8 mouse cellular contexts compared by ENCODE assay signal in genomic region chr14:57664311-57664821, GRCm38 (mm10). TPM values are rescaled to one million over a fixed set of nuclear protein-coding genes. Genes with fewer than 3 reads are reported as not detected.
DNase-seq lines count a peak whose midpoint lies in the region; ATAC-seq lines count a peak whose summit lies in the region.

No protein-coding gene starts in this region.

- ATAC-seq in forebrain, embryonic 16.5 days, result peak; percentile 53
- peak; percentile 77 for ATAC-seq in midbrain, embryonic 16.5 days

- H3K4me1 ChIP-seq in forebrain, embryonic 16.5 days (replicated peaks; ENCODE audit: control insufficient read depth, insufficient read depth, low read length), result peaks cover 14% of the 10 kb centered on the region
- H3K4me1 ChIP-seq in limb, embryonic 10.5 days, result peaks cover 13% of the 10 kb centered on the region
- peaks cover 22% of the 10 kb centered on the region for H3K4me1 ChIP-seq in midbrain, embryonic 16.5 days (ENCODE audit: control insufficient read depth, insufficient read depth, low read length)

- H3K4me2 ChIP-seq in forebrain, embryonic 16.5 days (ENCODE audit: low read length), result peak overlapping the region; percentile 98
- H3K4me2 ChIP-seq in midbrain, embryonic 16.5 days (ENCODE audit: low read length), result peak overlapping the region; percentile 71

- DNase-seq in cerebellum, adult 9-10 months, result peak; percentile 26
- no peak for DNase-seq in cerebellum, postnatal 36 days
- DNase-seq in 3T3-L1 (ENCODE audit: low read depth, low spot score), result peak; percentile 46
- peak; percentile 66 to 74 for DNase-seq in adrenal gland, postnatal 36 days
- peak; percentile 67 for DNase-seq in limb, embryonic 10.5 days (ENCODE audit: low spot score)
- no peak for DNase-seq in layer of hippocampus, adult 9-11 months

- peak overlapping the region; percentile 55 for H3K4me3 ChIP-seq in forebrain, embryonic 16.5 days (replicated peaks; ENCODE audit: low read length)
- H3K4me3 ChIP-seq in limb, embryonic 10.5 days, result peak overlapping the region; percentile 95
- peak overlapping the region; percentile 87 for H3K4me3 ChIP-seq in midbrain, embryonic 16.5 days (ENCODE audit: low read depth, low read length)

- H3K27ac ChIP-seq in forebrain, embryonic 16.5 days (ENCODE audit: low read length), result peak overlapping the region; percentile 91
- H3K27ac ChIP-seq in limb, embryonic 10.5 days, result peak overlapping the region; percentile 97
- H3K27ac ChIP-seq in midbrain, embryonic 16.5 days (ENCODE audit: low read length), result peak overlapping the region; percentile 97

- no peaks in the 10 kb centered on the region for H3K9me3 ChIP-seq in forebrain, embryonic 16.5 days (ENCODE audit: control insufficient read depth, low read length)
- H3K9me3 ChIP-seq in limb, embryonic 10.5 days (replicated peaks), result no peaks in the 10 kb centered on the region
- H3K9me3 ChIP-seq in midbrain, embryonic 16.5 days (replicated peaks; ENCODE audit: control insufficient read depth, low read length, poor library complexity, severe bottlenecking), result no peaks in the 10 kb centered on the region

- H3K27me3 ChIP-seq in forebrain, embryonic 16.5 days (replicated peaks; ENCODE audit: control insufficient read depth, insufficient read depth, low read length), result no peaks in the 10 kb centered on the region
- no peaks in the 10 kb centered on the region for H3K27me3 ChIP-seq in limb, embryonic 10.5 days (ENCODE audit: low read depth, poor library complexity, severe bottlenecking)
- no peaks in the 10 kb centered on the region for H3K27me3 ChIP-seq in midbrain, embryonic 16.5 days (ENCODE audit: control insufficient read depth, insufficient read depth, low read depth, low read length)

- no peaks in the 10 kb centered on the region for H3K36me3 ChIP-seq in forebrain, embryonic 16.5 days (ENCODE audit: control insufficient read depth, insufficient read depth)
- peaks cover 12% of the 10 kb centered on the region for H3K36me3 ChIP-seq in limb, embryonic 10.5 days
- H3K36me3 ChIP-seq in midbrain, embryonic 16.5 days (ENCODE audit: control insufficient read depth, insufficient read depth, low read length), result no peaks in the 10 kb centered on the region

- peak overlapping the region; percentile 73 for H3K9ac ChIP-seq in forebrain, embryonic 16.5 days (replicated peaks; ENCODE audit: low read depth, low read length)
- H3K9ac ChIP-seq in midbrain, embryonic 16.5 days (ENCODE audit: low read depth, low read length), result peak overlapping the region; percentile 93

- under 1% methylated on average over 19 of the region's 19 CpGs for WGBS in forebrain, embryonic 16.5 days
- 0% methylated on average over 19 of the region's 19 CpGs for WGBS in limb, embryonic 10.5 days
- WGBS in midbrain, embryonic 16.5 days, result 0% methylated on average over 19 of the region's 19 CpGs

RNA-seq across cellular contexts. Expression of gene Xpo4, which starts 0.9 kb away (rescaled TPM):
- 10 to 100 TPM; 32.9 to 33.9 TPM for total RNA-seq in adrenal gland, postnatal 36 days (2021)
- 13.1 and 13.8 TPM in 2 replicates for polyA plus RNA-seq in forebrain, embryonic 16.5 days (2015; fragmentation: Nextera tagmentation; extraction: Ambion mirVana)
- 30.3 and 33.4 TPM in 2 replicates for polyA plus RNA-seq in limb, embryonic 10.5 days (2016; fragmentation: Nextera tagmentation; extraction: Ambion mirVana)
- 10.5 and 12.2 TPM in 2 replicates for polyA plus RNA-seq in midbrain, embryonic 16.5 days (2015; fragmentation: Nextera tagmentation; extraction: Ambion mirVana)

Comparison
In these comparisons a context has a peak if more than half of its experiments do, and no peak if none do; other contexts are left out.
1. DNase-seq: peak in cerebellum, adult 9-10 months (single experiment), 3T3-L1 (single experiment), adrenal gland, postnatal 36 days (2 of 2) and limb, embryonic 10.5 days (single experiment); none in cerebellum, postnatal 36 days (0 of 2) and layer of hippocampus, adult 9-11 months (single experiment).
2. Peak in every context shown above with its lines, with median percentiles within 50 percentile points of each other: H3K27ac ChIP-seq and H3K4me3 ChIP-seq.